Mouse (Mus musculus): ENCODE measurements around the gene Hoxd4.

GRCm38 (mm10) chr2:74670632-74671188, 41.0 kb upstream of the Hoxd4 start:
- TF ChIP-seq CTCF (IDR thresholded peaks at IDR 0.05; ENCODE audit: low read depth, low read length) = no peak
- no peak for TF ChIP-seq GATA1 (IDR thresholded peaks at IDR 0.05; ENCODE audit: borderline replicate concordance, low read length)
